Mouse (Mus musculus) v-Abl transformed pro-B cells (cell line): ENCODE results near the gene Endod1.

Experiments used
- in situ Hi-C, 2 experiments: fragments of 400-800 bp; cut with MboI; formaldehyde crosslinking; loops; one replicate each; pipeline ENCODE4 v1.15.1; 2025; ENCODE audit not compliant: unreplicated experiment in 2 of 2

Endod1 gene

GRCm38 (mm10) chr9:14336901-14337300, 44.4 kb downstream of the Endod1 start:
- in situ Hi-C loops: no loop called here

- in situ Hi-C loops: no loop called here
Measured at GRCm38 (mm10) chr9:14335829-14336228, 45.5 kb downstream of the Endod1 start.

- in situ Hi-C loops: no loop called here
Measured at GRCm38 (mm10) chr9:14316618-14317017, 64.7 kb downstream of the Endod1 start.

- in situ Hi-C loops: no loop called here
Measured at GRCm38 (mm10) chr9:14314477-14314876, 66.8 kb downstream of the Endod1 start.

- in situ Hi-C loops: no loop called here
Measured at GRCm38 (mm10) chr9:14313968-14314367, 67.3 kb downstream of the Endod1 start.

- in situ Hi-C loops: no loop called here
Measured at GRCm38 (mm10) chr9:14307341-14307740, 74.0 kb downstream of the Endod1 start.

- in situ Hi-C loops: no loop called here
Measured at GRCm38 (mm10) chr9:14304262-14304968, 76.9 kb downstream of the Endod1 start.
